Mouse (Mus musculus) adrenal gland, adult 8-10 months (tissue): ENCODE measurements around the gene Plekhm3. TPM values are rescaled to one million over a fixed set of nuclear protein-coding genes. Genes with fewer than 3 reads are reported as not detected.

Source experiments
- DNase-seq: peaks from one replicate; pipeline ENCODE4 v3.0.0; 2022
- total RNA-seq, 4 experiments: library from RNA; stranded (reverse); gene quantifications; 2 replicates each; pipeline ENCODE4 v1.2.4; 2022

Plekhm3 gene
- total RNA-seq, 4 experiments from 2014 or later, result 21.0 to 40.6 (median 31.8) TPM

DNA sequence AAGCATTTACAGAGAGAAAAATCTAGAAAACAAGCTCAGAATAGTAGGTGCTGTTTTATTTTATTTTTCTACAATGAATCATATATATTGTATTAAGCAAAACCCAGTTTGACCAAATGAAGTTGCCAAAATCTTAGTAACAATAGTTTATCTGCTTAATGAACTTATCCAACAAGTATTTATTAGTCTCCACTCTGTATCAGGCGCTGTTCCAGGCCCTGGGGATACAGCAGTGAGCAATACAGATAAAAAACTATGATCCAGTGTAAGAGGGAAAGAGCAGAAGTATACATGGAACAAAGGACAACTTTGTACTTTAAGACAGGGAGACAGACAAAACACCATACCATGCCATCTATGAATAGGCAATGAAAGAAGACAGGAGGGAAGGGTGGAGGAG, 81.5 kb downstream of the Plekhm3 start:
- no peak for DNase-seq

- DNase-seq, result no peak
These were observed 84.7 kb downstream of the Plekhm3 start for GRCm38 (mm10) chr1:64871956-64872355.

- DNase-seq, result no peak
These were observed 88.9 kb downstream of the Plekhm3 start for GRCm38 (mm10) chr1:64867684-64868083.

- DNase-seq, result no peak
These were observed 90.5 kb downstream of the Plekhm3 start for GRCm38 (mm10) chr1:64866140-64866539.

GRCm38 (mm10) chr1:64860235-64860920, 96.2 kb downstream of the Plekhm3 start:
- DNase-seq, result no peak

DNA sequence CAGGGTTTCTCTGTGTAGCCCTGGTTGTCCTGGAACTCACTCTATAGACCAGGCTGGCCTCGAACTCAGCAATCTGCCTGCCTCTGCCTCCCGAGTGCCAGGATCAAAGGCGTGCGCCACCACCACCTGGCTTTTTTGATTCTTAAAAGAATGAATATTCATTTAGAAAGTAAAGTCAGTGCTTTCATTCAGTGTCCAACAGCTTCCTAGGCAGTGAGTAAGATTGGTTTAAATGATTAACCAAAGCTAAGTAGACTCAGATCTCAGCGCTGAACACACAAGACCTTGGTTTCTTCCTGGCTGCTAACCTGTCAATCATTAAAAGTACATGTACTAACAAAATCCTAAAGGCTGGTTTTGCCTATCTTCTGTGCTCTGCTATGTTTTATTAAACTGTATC, 96.8 kb downstream of the Plekhm3 start:
- no peak for DNase-seq

- no peak for DNase-seq
These were observed 101.8 kb downstream of the Plekhm3 start for GRCm38 (mm10) chr1:64854835-64855234.

DNA sequence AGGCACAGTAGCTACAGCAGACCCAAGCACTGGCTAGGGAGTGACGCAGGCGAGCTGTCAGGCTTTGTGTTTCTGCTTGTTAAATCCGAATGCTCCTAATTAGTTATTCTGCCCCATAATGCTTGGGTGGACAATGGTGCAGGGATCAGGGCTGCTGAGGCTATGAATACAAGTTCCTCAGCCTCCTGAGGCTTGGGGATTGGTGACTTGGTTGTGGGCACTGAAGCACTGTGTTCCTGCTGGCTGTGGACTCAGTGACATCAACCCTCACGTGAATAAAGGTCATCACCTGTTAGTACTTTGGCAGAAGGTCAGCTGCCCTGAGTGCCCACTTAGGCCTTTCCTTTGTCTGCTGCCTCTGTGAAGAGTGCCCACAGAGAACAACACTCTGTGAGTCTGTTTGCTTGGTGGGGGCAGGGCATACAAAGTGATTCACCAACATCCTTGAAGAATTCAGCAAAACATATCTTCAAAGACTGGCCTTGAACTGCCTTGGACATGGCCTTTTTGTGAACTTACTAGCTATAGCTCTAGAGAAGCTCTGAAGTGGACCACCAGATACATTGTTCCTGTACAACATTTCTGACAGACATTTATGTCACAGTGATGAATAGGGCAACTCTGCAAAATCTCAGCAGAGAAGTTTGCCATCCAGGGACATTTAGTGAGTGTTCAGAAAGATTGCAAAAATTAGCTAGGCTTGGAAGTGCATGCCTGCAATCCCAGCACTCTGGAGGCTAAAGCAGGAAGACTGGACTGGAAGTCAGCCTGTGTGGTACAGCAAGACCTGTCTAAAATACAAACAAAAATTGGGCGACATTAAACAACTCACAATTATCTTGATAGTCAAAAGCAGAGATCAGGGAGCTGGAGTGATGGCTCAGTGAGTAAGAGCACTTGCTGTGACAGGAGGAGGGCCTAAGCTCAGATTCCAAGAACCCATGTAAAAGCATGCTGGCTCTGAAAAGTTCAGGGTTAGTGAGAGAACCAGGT, 102.6 kb downstream of the Plekhm3 start:
- DNase-seq, result peak; percentile 77

DNA sequence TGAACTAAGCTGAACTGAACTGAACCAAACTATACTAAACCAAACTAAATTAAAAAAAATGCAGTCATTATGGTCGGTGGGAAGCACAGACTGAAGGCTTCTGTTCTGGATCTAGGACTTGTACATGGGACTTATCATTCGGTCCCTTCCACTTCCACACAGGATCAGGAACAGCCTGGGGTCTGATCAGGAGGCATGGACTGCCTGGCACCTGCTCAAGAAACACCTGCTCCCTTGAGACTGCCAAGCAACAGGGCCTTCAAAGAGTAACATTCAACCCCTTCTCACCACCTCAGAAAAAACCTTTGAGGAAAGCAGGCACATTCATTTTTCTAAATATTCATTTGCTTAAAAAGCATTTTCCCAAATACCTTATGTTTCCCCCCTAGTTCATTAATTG, 103.4 kb downstream of the Plekhm3 start:
- DNase-seq, result no peak

DNA sequence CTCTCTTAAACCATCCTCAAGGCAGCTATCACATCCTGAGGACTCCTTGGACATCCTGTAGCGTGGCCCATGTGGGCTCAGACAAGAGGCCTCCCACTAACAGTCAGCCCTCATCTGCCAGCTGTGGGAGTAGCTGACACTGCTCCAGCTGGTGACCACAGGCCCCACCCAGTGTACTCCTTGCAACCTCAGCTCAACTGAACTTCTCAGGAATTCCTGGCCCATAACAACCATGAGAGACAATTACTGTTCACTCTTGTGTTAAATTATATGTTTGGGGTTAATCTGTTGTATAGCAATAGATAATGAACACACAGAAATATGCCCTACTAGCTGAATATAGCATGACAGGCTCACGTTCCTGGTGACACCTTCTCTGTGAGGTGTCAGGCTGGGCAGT, 104.4 kb downstream of the Plekhm3 start:
- DNase-seq, result no peak

- no peak for DNase-seq
These were observed 106.3 kb downstream of the Plekhm3 start for GRCm38 (mm10) chr1:64850345-64850744.

DNA sequence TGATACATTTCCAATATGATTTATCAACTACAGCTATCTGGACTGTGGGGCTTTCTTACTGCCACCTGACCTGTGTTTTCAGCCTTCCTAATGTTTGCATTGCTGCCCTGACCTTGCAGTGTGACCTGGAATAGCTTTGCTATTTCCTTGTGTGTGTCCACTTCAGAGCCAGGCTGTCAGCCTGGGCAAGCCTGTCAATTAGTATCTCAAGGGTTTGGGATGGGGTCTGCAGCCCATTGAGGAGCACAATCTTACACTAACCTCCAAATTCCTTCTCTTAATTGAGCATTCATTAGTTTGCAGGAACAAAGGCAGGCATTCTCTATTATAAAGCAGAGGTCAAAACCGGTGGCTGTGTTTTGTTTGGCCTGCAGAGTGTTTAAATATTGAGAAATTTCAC, 107.6 kb downstream of the Plekhm3 start:
- DNase-seq, result no peak

- no peak for DNase-seq
These were observed 108.5 kb downstream of the Plekhm3 start for GRCm38 (mm10) chr1:64848081-64848480.

DNA sequence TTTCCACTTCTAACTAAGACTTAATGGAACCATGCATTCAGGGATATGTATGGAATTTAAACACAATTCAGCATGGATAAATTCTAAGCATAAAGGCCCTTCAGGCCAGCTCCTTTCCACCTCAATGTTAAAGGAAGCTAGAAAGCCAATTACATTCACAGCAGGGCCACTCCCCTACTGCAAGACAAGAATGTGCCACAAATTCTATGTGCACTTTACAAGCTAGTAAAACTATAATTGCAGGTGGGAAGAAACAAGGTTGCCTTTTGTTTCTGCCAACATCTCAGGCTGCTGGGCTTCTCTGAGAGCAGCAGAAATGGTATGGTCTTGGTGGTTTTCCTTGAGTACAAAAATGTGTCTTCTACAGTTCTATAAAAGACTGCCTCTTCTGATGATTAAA, 109.1 kb downstream of the Plekhm3 start:
- DNase-seq, result no peak

DNA sequence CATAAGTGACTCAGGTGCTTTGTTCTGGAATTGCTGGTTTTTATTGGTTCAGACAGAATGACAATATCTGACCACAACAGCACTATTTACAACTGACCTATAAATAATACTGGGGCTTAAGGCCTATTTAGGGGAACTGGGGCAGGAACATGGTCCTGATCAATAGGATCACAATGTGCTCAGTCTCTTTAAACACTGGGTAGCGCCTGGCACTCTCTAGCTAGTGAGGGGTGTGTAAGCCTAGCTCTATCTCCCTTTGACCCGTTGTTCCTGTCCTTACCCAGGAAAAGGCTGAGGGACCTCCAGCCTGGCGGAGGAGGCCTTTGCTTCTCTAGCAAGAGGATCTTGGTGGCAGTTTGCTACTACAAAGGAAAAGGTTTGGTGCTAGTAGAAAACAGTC, 111.6 kb downstream of the Plekhm3 start:
- no peak for DNase-seq

GRCm38 (mm10) chr1:64843900-64844616, 112.6 kb downstream of the Plekhm3 start:
- DNase-seq, result no peak

- DNase-seq, result no peak
These were observed 115.7 kb downstream of the Plekhm3 start for GRCm38 (mm10) chr1:64840930-64841329.

DNA sequence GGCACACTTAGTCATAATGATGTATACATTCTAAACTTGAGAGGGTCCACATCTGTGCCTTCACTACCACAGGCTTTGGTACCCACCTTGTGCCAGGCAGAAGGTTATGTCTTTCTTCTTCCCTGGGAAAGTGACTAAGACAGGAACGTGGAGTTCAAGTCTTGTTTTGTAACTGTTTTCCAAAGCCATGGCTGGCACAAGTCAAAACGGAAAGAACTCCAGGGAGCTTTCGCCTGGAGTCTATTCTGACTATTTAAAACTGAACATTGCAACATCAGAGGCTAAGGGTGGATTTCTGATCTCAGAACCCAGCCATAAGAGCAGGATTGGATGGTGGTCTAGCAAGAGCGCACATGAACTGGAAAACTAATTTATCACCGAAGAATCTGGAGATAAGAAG, 120.0 kb downstream of the Plekhm3 start:
- no peak for DNase-seq

DNA sequence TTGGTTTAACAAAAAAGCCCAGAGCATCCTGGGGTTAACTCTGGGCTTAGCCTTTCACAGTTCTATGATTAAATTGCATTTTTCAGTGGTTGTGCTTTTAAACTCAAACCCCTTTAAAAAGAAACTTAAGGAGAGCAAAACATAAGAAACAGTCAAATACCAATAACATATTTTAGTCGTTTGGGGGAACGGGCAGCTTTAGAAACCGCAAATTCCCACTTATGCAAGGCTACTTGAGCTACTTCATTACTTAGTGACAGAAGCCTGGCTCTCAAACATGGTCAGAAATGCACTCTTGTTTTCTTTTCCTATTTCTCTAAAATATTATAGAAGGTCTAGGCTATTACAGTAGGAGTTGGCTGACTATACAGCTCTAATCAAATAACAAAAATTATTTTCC, 120.5 kb downstream of the Plekhm3 start:
- no peak for DNase-seq

DNA sequence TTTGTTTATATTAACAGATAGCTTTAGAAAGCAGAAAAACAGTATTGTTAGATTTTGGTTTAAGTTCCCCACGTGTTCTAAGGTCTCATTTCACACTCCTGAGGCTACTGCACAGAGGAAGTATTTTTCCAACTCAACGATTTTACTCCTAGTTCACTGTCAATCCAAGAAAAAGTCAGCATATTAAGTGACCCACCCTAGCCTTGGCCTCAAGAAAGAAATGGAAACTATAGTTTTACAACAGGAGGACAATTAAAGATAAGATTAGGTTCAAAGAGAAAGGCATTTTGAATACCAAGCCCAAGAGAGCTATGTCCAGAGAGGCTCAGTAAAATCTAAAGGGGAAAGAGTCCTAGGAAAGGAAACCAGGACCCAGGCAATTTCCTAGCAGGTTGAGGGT, 125.1 kb downstream of the Plekhm3 start:
- DNase-seq, result no peak

- DNase-seq, result no peak
These were observed 129.2 kb downstream of the Plekhm3 start for GRCm38 (mm10) chr1:64827434-64827833.

GRCm38 (mm10) chr1:64826348-64827103, 130.1 kb downstream of the Plekhm3 start:
- no peak for DNase-seq
